Mouse (Mus musculus): Measurements from ENCODE around the gene Itsn1. TPM values are rescaled to one million over a fixed set of nuclear protein-coding genes. Genes with fewer than 3 reads are reported as not detected.

Gene Itsn1
- polyA plus RNA-seq, 1 experiment from 2014 or later: 7.8 TPM

- ATAC-seq (ENCODE audit: low FRiP score, low TSS enrichment) (no peak), DNase-seq (ENCODE audit: low spot score) (no peak)
- H3K27ac ChIP-seq (replicated peaks): no peak overlapping the region
- no peaks in the 10 kb centered on the region for H3K27me3 ChIP-seq (ENCODE audit: control insufficient read depth, insufficient read depth, low read length)
- H3K9ac ChIP-seq (ENCODE audit: low read length): no peak overlapping the region
- no peaks in the 10 kb centered on the region for H3K4me1 ChIP-seq (replicated peaks; ENCODE audit: control insufficient read depth, insufficient read depth)
- TF ChIP-seq CTCF (IDR thresholded peaks at IDR 0.05; ENCODE audit: low read depth) (no peak), EP300 (optimal IDR thresholded peaks at IDR 0.05) (no peak)
- no peaks in the 10 kb centered on the region for H3K9me3 ChIP-seq (ENCODE audit: control insufficient read depth, low read length)
- H3K4me2 ChIP-seq (replicated peaks; ENCODE audit: low read depth): no peak overlapping the region
- H3K36me3 ChIP-seq (ENCODE audit: control insufficient read depth, insufficient read depth, low read length): peaks cover 7% of the 10 kb centered on the region
- no peak overlapping the region for H3K4me3 ChIP-seq (ENCODE audit: low read depth, low read length)
- WGBS: 94% methylated on average over 9 of the region's 9 CpGs
Observed at GRCm38 (mm10) chr16:91795606-91796005, 66.5 kb downstream of the Itsn1 start.

- ATAC-seq (ENCODE audit: low FRiP score, low TSS enrichment): no peak
- Histone ChIP-seq H3K36me3 (ENCODE audit: control insufficient read depth, insufficient read depth, low read length) (0 out of 2 replicates have a peak, but pooled peaks cover 12% of the 10 kb centered on the region), H3K27me3 (ENCODE audit: control insufficient read depth, insufficient read depth, low read length) (no peaks in the 10 kb centered on the region), H3K9ac (ENCODE audit: low read length) (no peak overlapping the region), H3K4me3 (ENCODE audit: low read depth, low read length) (no peak overlapping the region), H3K4me2 (replicated peaks; ENCODE audit: low read depth) (no peak overlapping the region), H3K9me3 (ENCODE audit: control insufficient read depth, low read length) (no peaks in the 10 kb centered on the region), H3K4me1 (replicated peaks; ENCODE audit: control insufficient read depth, insufficient read depth) (no peaks in the 10 kb centered on the region), H3K27ac (replicated peaks) (no peak overlapping the region)
- no peak for DNase-seq (ENCODE audit: low spot score)
- 88% methylated on average over 13 of the region's 13 CpGs for WGBS
- TF ChIP-seq CTCF (IDR thresholded peaks at IDR 0.05; ENCODE audit: low read depth): no peak
- TF ChIP-seq EP300 (optimal IDR thresholded peaks at IDR 0.05): no peak
Observed at GRCm38 (mm10) chr16:91801426-91801825, 72.3 kb downstream of the Itsn1 start.

- ATAC-seq (ENCODE audit: low FRiP score, low TSS enrichment): no peak
Observed at GRCm38 (mm10) chr16:91802461-91803062, 73.5 kb downstream of the Itsn1 start.

GRCm38 (mm10) chr16:91804418-91804817, 75.3 kb downstream of the Itsn1 start:
- Histone ChIP-seq H3K4me1 (replicated peaks; ENCODE audit: control insufficient read depth, insufficient read depth) (no peaks in the 10 kb centered on the region), H3K4me3 (ENCODE audit: low read depth, low read length) (no peak overlapping the region), H3K4me2 (replicated peaks; ENCODE audit: low read depth) (no peak overlapping the region), H3K9ac (ENCODE audit: low read length) (no peak overlapping the region), H3K36me3 (ENCODE audit: control insufficient read depth, insufficient read depth, low read length) (0 out of 2 replicates have a peak, but pooled peaks cover 12% of the 10 kb centered on the region), H3K9me3 (ENCODE audit: control insufficient read depth, low read length) (no peaks in the 10 kb centered on the region), H3K27me3 (ENCODE audit: control insufficient read depth, insufficient read depth, low read length) (no peaks in the 10 kb centered on the region), H3K27ac (replicated peaks) (no peak overlapping the region)
- 91% methylated on average over 8 of the region's 8 CpGs for WGBS
- TF ChIP-seq EP300 (optimal IDR thresholded peaks at IDR 0.05) (no peak), CTCF (IDR thresholded peaks at IDR 0.05; ENCODE audit: low read depth) (no peak)
- ATAC-seq (ENCODE audit: low FRiP score, low TSS enrichment) (no peak), DNase-seq (ENCODE audit: low spot score) (no peak)

More at GRCm38 (mm10) chr16:91802461-91803062, 73.5 kb downstream of the Itsn1 start:
- H3K4me2 ChIP-seq (replicated peaks; ENCODE audit: low read depth): no peak overlapping the region
- no peaks in the 10 kb centered on the region for H3K4me1 ChIP-seq (replicated peaks; ENCODE audit: control insufficient read depth, insufficient read depth)
- H3K9me3 ChIP-seq (ENCODE audit: control insufficient read depth, low read length): no peaks in the 10 kb centered on the region
- H3K27me3 ChIP-seq (ENCODE audit: control insufficient read depth, insufficient read depth, low read length): no peaks in the 10 kb centered on the region
- H3K27ac ChIP-seq (replicated peaks): no peak overlapping the region
- H3K9ac ChIP-seq (ENCODE audit: low read length): no peak overlapping the region
- no peak overlapping the region for H3K4me3 ChIP-seq (ENCODE audit: low read depth, low read length)
- no peak for DNase-seq (ENCODE audit: low spot score)
- WGBS: 82% methylated on average over 5 of the region's 5 CpGs
- H3K36me3 ChIP-seq (ENCODE audit: control insufficient read depth, insufficient read depth, low read length): 0 out of 2 replicates have a peak, but pooled peaks cover 12% of the 10 kb centered on the region
- TF ChIP-seq EP300 (optimal IDR thresholded peaks at IDR 0.05) (no peak), CTCF (IDR thresholded peaks at IDR 0.05; ENCODE audit: low read depth) (no peak)

GRCm38 (mm10) chr16:91804831-91805230, 75.8 kb downstream of the Itsn1 start:
- 0 out of 2 replicates have a peak, but pooled peaks cover 12% of the 10 kb centered on the region for H3K36me3 ChIP-seq (ENCODE audit: control insufficient read depth, insufficient read depth, low read length)
- no peak for TF ChIP-seq EP300 (optimal IDR thresholded peaks at IDR 0.05)
- TF ChIP-seq CTCF (IDR thresholded peaks at IDR 0.05; ENCODE audit: low read depth): no peak
- H3K4me1 ChIP-seq (replicated peaks; ENCODE audit: control insufficient read depth, insufficient read depth): no peaks in the 10 kb centered on the region
- no peak overlapping the region for H3K4me3 ChIP-seq (ENCODE audit: low read depth, low read length)
- H3K4me2 ChIP-seq (replicated peaks; ENCODE audit: low read depth): no peak overlapping the region
- no peaks in the 10 kb centered on the region for H3K27me3 ChIP-seq (ENCODE audit: control insufficient read depth, insufficient read depth, low read length)
- WGBS: 58% methylated on average over 5 of the region's 5 CpGs
- H3K27ac ChIP-seq (replicated peaks): no peak overlapping the region
- H3K9me3 ChIP-seq (ENCODE audit: control insufficient read depth, low read length): no peaks in the 10 kb centered on the region
- no peak for ATAC-seq (ENCODE audit: low FRiP score, low TSS enrichment)
- H3K9ac ChIP-seq (ENCODE audit: low read length): no peak overlapping the region
- DNase-seq (ENCODE audit: low spot score): no peak

GRCm38 (mm10) chr16:91810235-91810634, 81.2 kb downstream of the Itsn1 start:
- no peaks in the 10 kb centered on the region for H3K4me1 ChIP-seq (replicated peaks; ENCODE audit: control insufficient read depth, insufficient read depth)
- H3K9ac ChIP-seq (ENCODE audit: low read length): no peak overlapping the region
- H3K27me3 ChIP-seq (ENCODE audit: control insufficient read depth, insufficient read depth, low read length): no peaks in the 10 kb centered on the region
- no peak overlapping the region for H3K4me3 ChIP-seq (ENCODE audit: low read depth, low read length)
- no peak for DNase-seq (ENCODE audit: low spot score)
- ATAC-seq (ENCODE audit: low FRiP score, low TSS enrichment): no peak
- 89% methylated on average over 7 of the region's 7 CpGs for WGBS
- no peak overlapping the region for H3K4me2 ChIP-seq (replicated peaks; ENCODE audit: low read depth)
- no peak overlapping the region for H3K27ac ChIP-seq (replicated peaks)
- 0 out of 2 replicates have a peak, but pooled peaks cover 6% of the 10 kb centered on the region for H3K36me3 ChIP-seq (ENCODE audit: control insufficient read depth, insufficient read depth, low read length)
- TF ChIP-seq CTCF (IDR thresholded peaks at IDR 0.05; ENCODE audit: low read depth) (no peak), EP300 (optimal IDR thresholded peaks at IDR 0.05) (no peak)
- no peaks in the 10 kb centered on the region for H3K9me3 ChIP-seq (ENCODE audit: control insufficient read depth, low read length)
